Mouse (Mus musculus): ENCODE measurements around the gene Ntrk3. TPM values are rescaled to one million over a fixed set of nuclear protein-coding genes. Genes with fewer than 3 reads are reported as not detected.

Gene Ntrk3
- polyA plus RNA-seq (2015; fragmentation: Illumina TruSeq; extraction: RNeasy Lipid Tissue Mini Kit (QIAGEN cat#74804); ENCODE audit: insufficient read depth, low replicate concordance) = 4.4 TPM

GRCm38 (mm10) chr7:78737614-78738210 lies at the start of gene Ntrk3:
Gene Ntrk3 (minus strand): TSS chr7:78738012.

DNA sequence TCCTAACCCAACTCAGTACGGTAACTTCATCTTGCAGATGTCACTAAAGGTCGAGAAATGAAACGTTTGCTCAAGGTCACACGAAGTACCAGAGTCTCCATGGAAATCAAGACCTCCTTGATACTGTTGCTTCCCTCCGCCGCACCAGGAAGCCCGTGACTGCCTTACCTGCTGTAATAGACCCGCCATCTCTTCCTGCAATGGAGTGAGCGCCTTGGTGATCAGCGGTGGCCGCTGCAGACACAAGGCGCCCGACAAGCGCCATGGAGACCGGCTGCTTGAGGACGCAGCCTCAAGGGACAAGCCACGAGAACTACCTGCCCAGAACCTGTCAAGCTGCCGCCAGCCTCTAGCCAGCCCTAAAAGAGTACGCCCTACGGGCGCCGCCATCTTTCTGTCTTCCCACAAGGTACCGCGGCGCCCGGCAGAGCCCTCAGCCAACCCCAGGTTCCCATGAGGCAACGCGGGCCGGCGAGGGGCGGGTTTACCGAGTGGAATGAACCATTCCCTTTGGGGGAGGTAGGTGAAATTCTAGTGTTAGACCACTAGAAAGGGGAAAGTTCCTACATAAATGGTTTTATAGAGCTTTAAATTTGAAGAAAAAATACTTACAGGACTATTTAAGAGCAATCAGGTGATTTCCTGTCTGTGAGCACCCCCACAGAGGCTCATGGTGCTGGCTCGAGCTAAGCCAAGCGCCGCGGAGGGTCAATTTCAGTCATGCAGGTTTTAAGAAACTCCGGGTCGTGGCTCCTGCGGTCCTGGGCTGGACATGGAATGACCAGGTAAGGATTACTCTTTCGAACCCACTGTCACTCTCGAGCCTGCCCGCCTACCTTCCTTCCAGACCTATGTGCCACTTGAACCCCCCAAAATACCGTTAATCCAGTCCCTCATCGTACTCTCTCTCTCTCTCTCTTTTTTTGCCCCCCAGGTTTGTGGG lies 45.1 kb upstream of the Ntrk3 start, which contains the start of the genes Mrps11 and Mrpl46:
Mrps11 (plus strand) TSS at position 481 of the 943 bp plus-strand sequence.
Mrpl46 (minus strand) TSS at position 893 of the 943 bp plus-strand sequence.

Other genes with a start within 250 kb of the Ntrk3 start
- 11.5 TPM for gene Mrps11, start 45.1 kb upstream of the Ntrk3 start, polyA plus RNA-seq (2015; fragmentation: Illumina TruSeq; extraction: RNeasy Lipid Tissue Mini Kit (QIAGEN cat#74804); ENCODE audit: insufficient read depth, low replicate concordance)
- 22.8 TPM for gene Mrpl46, start 45.5 kb upstream of the Ntrk3 start, polyA plus RNA-seq (2015; fragmentation: Illumina TruSeq; extraction: RNeasy Lipid Tissue Mini Kit (QIAGEN cat#74804); ENCODE audit: insufficient read depth, low replicate concordance)
- 11.8 TPM for gene Det1, start 109.3 kb upstream of the Ntrk3 start, polyA plus RNA-seq (2015; fragmentation: Illumina TruSeq; extraction: RNeasy Lipid Tissue Mini Kit (QIAGEN cat#74804); ENCODE audit: insufficient read depth, low replicate concordance)
- gene Aen, start 157.8 kb upstream of the Ntrk3 start, polyA plus RNA-seq (2015; fragmentation: Illumina TruSeq; extraction: RNeasy Lipid Tissue Mini Kit (QIAGEN cat#74804); ENCODE audit: insufficient read depth, low replicate concordance) = 39.5 TPM
- gene Isg20, start 175.4 kb upstream of the Ntrk3 start, polyA plus RNA-seq (2015; fragmentation: Illumina TruSeq; extraction: RNeasy Lipid Tissue Mini Kit (QIAGEN cat#74804); ENCODE audit: insufficient read depth, low replicate concordance) = 53.5 TPM

Data from spleen, adult 10 weeks (tissue).